Mouse (Mus musculus) E14TG2a.4 (cell line): ENCODE measurements at regions not wholly inside any gene's neighbourhood (a gene's known extent, or its start where the extent isn't known, plus 50 kb on each side); places are given as distances from the start of the nearest gene placed in this dataset.

ENCODE experiments used
- CTCF ChIP-seq: conservative IDR thresholded peaks from 2 replicates; pipeline ENCODE4 v1.5.1; 2014; ENCODE audit warnings: low read length
- NANOG ChIP-seq: IDR thresholded peaks from 2 replicates; pipeline ENCODE4 v1.6.1; 2014; ENCODE audit warnings: borderline replicate concordance, low read length, mixed read lengths

DNA sequence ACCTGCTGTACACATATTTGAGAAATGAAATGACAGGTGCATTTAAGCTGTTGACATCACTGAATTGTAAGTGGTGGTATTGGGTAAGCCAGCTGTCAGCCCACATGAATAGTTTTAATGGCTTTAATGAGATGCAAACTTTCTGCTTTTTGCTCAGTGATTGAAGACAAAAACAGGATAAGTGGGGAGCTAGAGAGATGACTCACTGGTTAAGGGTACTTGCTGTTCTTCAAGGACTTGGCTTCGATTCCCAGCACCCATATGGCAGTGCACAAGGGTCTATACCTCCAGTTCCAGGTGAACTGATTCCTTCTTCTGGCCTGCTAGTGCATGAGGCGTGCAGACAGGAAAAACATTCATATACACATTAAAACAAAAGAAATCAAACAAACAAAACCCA lies 162.7 kb upstream of the Pex5l start:
- TF ChIP-seq CTCF (no peak), NANOG (no peak)
